In the genomic region with DNA sequence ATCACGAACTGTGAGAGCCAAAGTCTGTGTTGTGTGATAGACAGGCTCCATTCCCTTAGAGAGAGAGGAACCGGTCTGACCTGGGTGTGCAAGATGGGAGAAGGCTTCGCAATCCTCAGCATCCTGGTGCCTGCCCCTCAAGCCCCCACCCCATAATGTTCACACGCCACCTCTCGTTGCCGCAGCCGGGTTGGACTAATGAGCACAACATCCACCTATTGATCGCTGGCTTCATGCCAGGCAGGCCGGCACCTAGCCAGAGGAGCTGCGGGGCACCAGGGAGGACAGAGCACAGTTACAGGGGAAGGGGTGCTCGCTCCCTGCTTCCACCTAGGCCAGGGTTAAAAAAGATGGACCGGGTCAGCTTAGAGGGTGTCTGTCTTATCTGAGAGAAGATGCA, we compare ENCODE assay signal across 14 mouse cellular contexts. TPM values are rescaled to one million over a fixed set of nuclear protein-coding genes. Genes with fewer than 3 reads are reported as not detected.
DNase-seq lines count a peak whose midpoint lies in the region; ATAC-seq and TF ChIP-seq lines count a peak whose summit lies in the region.
"Had no signal": no experiment of that assay in that cellular context is flagged by ENCODE, and none has a peak within 500 bp of the region (broad histone marks: within the 10 kb centered on the region; RNA-seq: fewer than 3 reads in every experiment).

No protein-coding gene starts in this region.

- no peaks in the 10 kb centered on the region for H3K9me3 ChIP-seq in forebrain, embryonic 10.5 days
- no peaks in the 10 kb centered on the region for H3K9me3 ChIP-seq in forebrain, postnatal 0 days (ENCODE audit: low read length)
- no peaks in the 10 kb centered on the region for H3K9me3 ChIP-seq in hindbrain, embryonic 14.5 days (ENCODE audit: control insufficient read depth, low read length)
- H3K9me3 ChIP-seq in midbrain, embryonic 11.5 days (ENCODE audit: control insufficient read depth, low read length): no peaks in the 10 kb centered on the region
- H3K9me3 ChIP-seq in heart, embryonic 10.5 days: no peaks in the 10 kb centered on the region
- H3K9me3 ChIP-seq: embryonic facial prominence, embryonic 15.5 days had no signal

- no peak overlapping the region for H3K4me2 ChIP-seq in forebrain, postnatal 0 days (ENCODE audit: low read depth)
- peak overlapping the region; percentile 4 for H3K4me2 ChIP-seq in hindbrain, embryonic 14.5 days (replicated peaks)
- no peak overlapping the region for H3K4me2 ChIP-seq in midbrain, embryonic 11.5 days
- H3K4me2 ChIP-seq: embryonic facial prominence, embryonic 15.5 days had no signal

- TF ChIP-seq CTCF in forebrain, postnatal 0 days (IDR thresholded peaks at IDR 0.05; ENCODE audit: low read depth): no peak

- peaks cover 61% of the 10 kb centered on the region for H3K27me3 ChIP-seq in forebrain, embryonic 10.5 days (ENCODE audit: poor library complexity, severe bottlenecking)
- H3K27me3 ChIP-seq in forebrain, postnatal 0 days (ENCODE audit: insufficient read depth, low read length): no peaks in the 10 kb centered on the region
- no peaks in the 10 kb centered on the region for H3K27me3 ChIP-seq in hindbrain, embryonic 14.5 days (ENCODE audit: control insufficient read depth, insufficient read depth, low read length)
- peaks cover 14% of the 10 kb centered on the region; the same call in 1 of the 2 replicates for H3K27me3 ChIP-seq in midbrain, embryonic 11.5 days (ENCODE audit: control insufficient read depth, insufficient read depth, low read length)
- peaks cover 30% of the 10 kb centered on the region for H3K27me3 ChIP-seq in heart, embryonic 10.5 days (ENCODE audit: insufficient read depth, poor library complexity, severe bottlenecking)
- H3K27me3 ChIP-seq: embryonic facial prominence, embryonic 15.5 days had no signal

- H3K4me3 ChIP-seq in forebrain, embryonic 10.5 days: peak overlapping the region; percentile 16; the same call in 1 of the 2 replicates
- no peak overlapping the region for H3K4me3 ChIP-seq in forebrain, postnatal 0 days (ENCODE audit: low read depth, low read length)
- no peak overlapping the region for H3K4me3 ChIP-seq in hindbrain, embryonic 14.5 days (replicated peaks; ENCODE audit: low read length)
- no peak overlapping the region for H3K4me3 ChIP-seq in midbrain, embryonic 11.5 days (ENCODE audit: low read depth, low read length)
- H3K4me3 ChIP-seq in heart, embryonic 10.5 days: no peak overlapping the region
- H3K4me3 ChIP-seq: embryonic facial prominence, embryonic 15.5 days; left cerebral cortex, adult 2 months had no signal

- peak overlapping the region; percentile 59 for H3K27ac ChIP-seq in forebrain, embryonic 10.5 days
- H3K27ac ChIP-seq in forebrain, postnatal 0 days (ENCODE audit: low read depth, low read length): no peak overlapping the region
- H3K27ac ChIP-seq in hindbrain, embryonic 14.5 days: peak overlapping the region; percentile 55
- H3K27ac ChIP-seq in midbrain, embryonic 11.5 days (ENCODE audit: low read depth, low read length): peak overlapping the region; percentile 25; the same call in 1 of the 2 replicates
- H3K27ac ChIP-seq in heart, embryonic 10.5 days: no peak overlapping the region
- H3K27ac ChIP-seq: kidney, postnatal 0 days; left cerebral cortex, adult 2 months had no signal

- no peak overlapping the region; the same call in 1 of the 2 replicates for H3K9ac ChIP-seq in forebrain, postnatal 0 days
- 0 out of 2 replicates have a peak overlapping the region, but pooled peaks have one; percentile 4 for H3K9ac ChIP-seq in hindbrain, embryonic 14.5 days
- H3K9ac ChIP-seq in midbrain, embryonic 11.5 days (ENCODE audit: low read length): 0 out of 2 replicates have a peak overlapping the region, but pooled peaks have one; percentile 12
- H3K9ac ChIP-seq: embryonic facial prominence, embryonic 15.5 days had no signal

- no peak for DNase-seq in forebrain, embryonic 10.5 days (ENCODE audit: extremely low spot score, low spot score)
- DNase-seq in forebrain, postnatal 0 days: no peak
- peak; percentile 84 for DNase-seq in MN1 (ENCODE audit: low spot score)
- DNase-seq in hindbrain, embryonic 14.5 days (ENCODE audit: low spot score): no peak
- peak; percentile 88 for DNase-seq in midbrain, embryonic 11.5 days (ENCODE audit: low spot score, missing footprints)
- no peak for DNase-seq in frontal cortex, postnatal 14 days (ENCODE audit: low spot score in 2 of 2)
- DNase-seq in heart, embryonic 10.5 days (ENCODE audit: low spot score): no peak
- no peak for DNase-seq in adrenal gland, adult (ENCODE audit: inconsistent age in 2 of 2, low spot score in 1 of 2)
- DNase-seq: cerebellum, adult 9-11 months; lung, adult 18-20 months had no signal

- peaks cover 84% of the 10 kb centered on the region for H3K4me1 ChIP-seq in forebrain, embryonic 10.5 days
- H3K4me1 ChIP-seq in forebrain, postnatal 0 days (ENCODE audit: insufficient read depth): peaks cover 17% of the 10 kb centered on the region
- H3K4me1 ChIP-seq in hindbrain, embryonic 14.5 days (replicated peaks; ENCODE audit: control insufficient read depth, insufficient read depth, low read length): peaks cover 43% of the 10 kb centered on the region
- H3K4me1 ChIP-seq in midbrain, embryonic 11.5 days (ENCODE audit: control insufficient read depth, insufficient read depth, low read length): peaks cover 38% of the 10 kb centered on the region
- peaks cover 61% of the 10 kb centered on the region for H3K4me1 ChIP-seq in heart, embryonic 10.5 days

- H3K36me3 ChIP-seq in forebrain, embryonic 10.5 days (replicated peaks): peaks cover 32% of the 10 kb centered on the region
- H3K36me3 ChIP-seq in forebrain, postnatal 0 days (ENCODE audit: insufficient read depth): peaks cover 9% of the 10 kb centered on the region
- H3K36me3 ChIP-seq in hindbrain, embryonic 14.5 days (replicated peaks; ENCODE audit: control insufficient read depth, insufficient read depth): no peaks in the 10 kb centered on the region
- H3K36me3 ChIP-seq in midbrain, embryonic 11.5 days (ENCODE audit: control insufficient read depth, insufficient read depth, low read length): no peaks in the 10 kb centered on the region
- peaks cover 28% of the 10 kb centered on the region for H3K36me3 ChIP-seq in heart, embryonic 10.5 days

- 51% methylated on average over 12 of the region's 12 CpGs for WGBS in forebrain, embryonic 10.5 days
- whole genome bisulfite sequencing in forebrain, postnatal 0 days: 30% methylated on average over 12 of the region's 12 CpGs
- WGBS in hindbrain, embryonic 14.5 days: 29% methylated on average over 12 of the region's 12 CpGs
- 41% methylated on average over 12 of the region's 12 CpGs for WGBS in midbrain, embryonic 11.5 days
- WGBS in heart, embryonic 10.5 days: 61% methylated on average over 12 of the region's 12 CpGs

- no peak for ATAC-seq in forebrain, postnatal 0 days
- ATAC-seq in hindbrain, embryonic 14.5 days (ENCODE audit: low FRiP score): peak; percentile 34; the same call in 1 of the 2 replicates
- ATAC-seq in midbrain, embryonic 11.5 days (ENCODE audit: low FRiP score): no peak

RNA-seq across cellular contexts. Expression of gene Efna4, which starts 5.4 kb away (rescaled TPM):
- polyA plus RNA-seq in forebrain, embryonic 10.5 days (2016; fragmentation: Nextera tagmentation; extraction: Ambion mirVana): 27.6 and 28.7 TPM in 2 replicates
- total RNA-seq in forebrain, postnatal 0 days (2014; rRNA removed): 8.4 and 11.1 TPM in 2 replicates
- 7.8 and 8.1 TPM in 2 replicates for polyA plus RNA-seq in forebrain, postnatal 0 days (2015; fragmentation: Nextera tagmentation; extraction: Ambion mirVana)
- polyA plus RNA-seq in hindbrain, embryonic 14.5 days (2014; fragmentation: Nextera tagmentation; extraction: Ambion mirVana): 4.4 and 4.9 TPM in 2 replicates
- polyA plus RNA-seq in midbrain, embryonic 11.5 days (2014; fragmentation: Nextera tagmentation; extraction: Ambion mirVana): 15.3 and 17.5 TPM in 2 replicates
- 10.6 and 19.3 TPM in 2 replicates for polyA plus RNA-seq in heart, embryonic 10.5 days (2016; fragmentation: Nextera tagmentation; extraction: Ambion mirVana)

RNA-seq across cellular contexts. Expression of gene Efna3, which starts 9.7 kb away (rescaled TPM):
- polyA plus RNA-seq in forebrain, embryonic 10.5 days (2016; fragmentation: Nextera tagmentation; extraction: Ambion mirVana): 3.0 and 4.0 TPM in 2 replicates
- total RNA-seq in forebrain, postnatal 0 days (2014; rRNA removed): 76.7 and 80.7 TPM in 2 replicates
- 68.9 and 73.8 TPM in 2 replicates for polyA plus RNA-seq in forebrain, postnatal 0 days (2015; fragmentation: Nextera tagmentation; extraction: Ambion mirVana)
- 62.5 and 70.3 TPM in 2 replicates for polyA plus RNA-seq in hindbrain, embryonic 14.5 days (2014; fragmentation: Nextera tagmentation; extraction: Ambion mirVana)
- polyA plus RNA-seq in midbrain, embryonic 11.5 days (2014; fragmentation: Nextera tagmentation; extraction: Ambion mirVana): 4.6 and 6.4 TPM in 2 replicates
- 0.71 and 2.5 TPM in 2 replicates for polyA plus RNA-seq in heart, embryonic 10.5 days (2016; fragmentation: Nextera tagmentation; extraction: Ambion mirVana)

RNA-seq across cellular contexts. Expression of gene Adam15, which starts 17.3 kb away (rescaled TPM):
- 32.1 and 39.5 TPM in 2 replicates for polyA plus RNA-seq in forebrain, embryonic 10.5 days (2016; fragmentation: Nextera tagmentation; extraction: Ambion mirVana)
- 47.9 and 53.3 TPM in 2 replicates for total RNA-seq in forebrain, postnatal 0 days (2014; rRNA removed)
- 50.1 and 56.4 TPM in 2 replicates for polyA plus RNA-seq in forebrain, postnatal 0 days (2015; fragmentation: Nextera tagmentation; extraction: Ambion mirVana)
- polyA plus RNA-seq in hindbrain, embryonic 14.5 days (2014; fragmentation: Nextera tagmentation; extraction: Ambion mirVana): 40.8 and 44.0 TPM in 2 replicates
- polyA plus RNA-seq in midbrain, embryonic 11.5 days (2014; fragmentation: Nextera tagmentation; extraction: Ambion mirVana): 17.0 and 18.7 TPM in 2 replicates
- 41.9 and 49.0 TPM in 2 replicates for polyA plus RNA-seq in heart, embryonic 10.5 days (2016; fragmentation: Nextera tagmentation; extraction: Ambion mirVana)

RNA-seq across cellular contexts. Expression of gene Dcst2, which starts 29.3 kb away (rescaled TPM):
- 0.06 and 0.16 TPM in 2 replicates for polyA plus RNA-seq in forebrain, embryonic 10.5 days (2016; fragmentation: Nextera tagmentation; extraction: Ambion mirVana)
- total RNA-seq in forebrain, postnatal 0 days (2014; rRNA removed): 0.19 and 0.46 TPM in 2 replicates
- polyA plus RNA-seq in forebrain, postnatal 0 days (2015; fragmentation: Nextera tagmentation; extraction: Ambion mirVana): 0.43 and 0.56 TPM in 2 replicates
- polyA plus RNA-seq in hindbrain, embryonic 14.5 days (2014; fragmentation: Nextera tagmentation; extraction: Ambion mirVana): 0.12 and 0.21 TPM in 2 replicates
- polyA plus RNA-seq in midbrain, embryonic 11.5 days (2014; fragmentation: Nextera tagmentation; extraction: Ambion mirVana): 0.33 TPM in 1 of 2 replicates, not detected in the other
- polyA plus RNA-seq in heart, embryonic 10.5 days (2016; fragmentation: Nextera tagmentation; extraction: Ambion mirVana): 0.05 TPM in 1 of 2 replicates, not detected in the other
- polyA plus RNA-seq: heart, embryonic 14.5 days had no signal

RNA-seq across cellular contexts. Expression of gene Dcst1, which starts 32.6 kb away (rescaled TPM):
- 0.23 TPM in 1 of 2 replicates, not detected in the other for polyA plus RNA-seq in forebrain, embryonic 10.5 days (2016; fragmentation: Nextera tagmentation; extraction: Ambion mirVana)
- 0.15 TPM in 1 of 2 replicates, not detected in the other for total RNA-seq in forebrain, postnatal 0 days (2014; rRNA removed)
- polyA plus RNA-seq in forebrain, postnatal 0 days (2015; fragmentation: Nextera tagmentation; extraction: Ambion mirVana): 0.89 and 1.3 TPM in 2 replicates
- 0.43 and 1.1 TPM in 2 replicates for polyA plus RNA-seq in hindbrain, embryonic 14.5 days (2014; fragmentation: Nextera tagmentation; extraction: Ambion mirVana)
- polyA plus RNA-seq in midbrain, embryonic 11.5 days (2014; fragmentation: Nextera tagmentation; extraction: Ambion mirVana): 0.23 and 0.40 TPM in 2 replicates
- 0.10 and 0.11 TPM in 2 replicates for polyA plus RNA-seq in heart, embryonic 10.5 days (2016; fragmentation: Nextera tagmentation; extraction: Ambion mirVana)

Comparison
In these comparisons a context has a peak if more than half of its experiments do, and no peak if none do; other contexts are left out.
1. H3K27ac ChIP-seq: peak in forebrain, embryonic 10.5 days (single experiment), hindbrain, embryonic 14.5 days (single experiment) and midbrain, embryonic 11.5 days (single experiment); none in forebrain, postnatal 0 days (single experiment) and heart, embryonic 10.5 days (single experiment).
2. DNase-seq: peak in MN1 (single experiment) and midbrain, embryonic 11.5 days (single experiment); none in forebrain, embryonic 10.5 days (single experiment), forebrain, postnatal 0 days (single experiment), hindbrain, embryonic 14.5 days (single experiment), frontal cortex, postnatal 14 days (0 of 2), heart, embryonic 10.5 days (single experiment) and adrenal gland, adult (0 of 2).